Mouse (Mus musculus): ENCODE results near the gene 4930452B06Rik. TPM values are rescaled to one million over a fixed set of nuclear protein-coding genes. Genes with fewer than 3 reads are reported as not detected.

The 4930452B06Rik gene
- polyA plus RNA-seq, 1 experiment from 2014 or later, result 12.4 TPM

DNA sequence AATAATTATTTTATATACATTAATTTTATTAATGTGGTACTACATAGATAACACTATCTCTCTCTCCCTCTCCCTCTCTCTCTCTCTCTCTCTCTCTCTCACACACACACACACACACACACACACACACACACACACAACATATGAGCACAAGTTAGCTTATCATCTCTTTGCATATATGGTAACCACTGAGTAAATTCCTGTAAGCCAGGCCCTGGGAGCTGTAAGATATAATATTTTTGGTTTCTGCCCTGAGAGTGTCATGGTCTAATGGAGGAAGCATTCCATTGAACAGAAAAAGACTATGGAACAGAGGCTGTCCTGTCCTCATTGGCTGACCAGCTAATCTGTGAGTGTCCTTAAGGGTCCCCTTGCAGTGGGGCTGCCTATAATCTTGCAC is 216.7 kb downstream of the 4930452B06Rik start:
- no peaks in the 10 kb centered on the region for H3K36me3 ChIP-seq
- H3K27me3 ChIP-seq, result no peaks in the 10 kb centered on the region
- H3K4me1 ChIP-seq, result no peaks in the 10 kb centered on the region
- no peak overlapping the region for H3K4me2 ChIP-seq (replicated peaks)
- H3K4me3 ChIP-seq (replicated peaks), result no peak overlapping the region
- no peak overlapping the region for H3K27ac ChIP-seq (replicated peaks)
- H3K9ac ChIP-seq, result no peak overlapping the region
- ATAC-seq (ENCODE audit: insufficient number of reproducible peaks, low FRiP score, low TSS enrichment, low read depth), result no peak
- H3K9me3 ChIP-seq (replicated peaks), result no peaks in the 10 kb centered on the region

DNA sequence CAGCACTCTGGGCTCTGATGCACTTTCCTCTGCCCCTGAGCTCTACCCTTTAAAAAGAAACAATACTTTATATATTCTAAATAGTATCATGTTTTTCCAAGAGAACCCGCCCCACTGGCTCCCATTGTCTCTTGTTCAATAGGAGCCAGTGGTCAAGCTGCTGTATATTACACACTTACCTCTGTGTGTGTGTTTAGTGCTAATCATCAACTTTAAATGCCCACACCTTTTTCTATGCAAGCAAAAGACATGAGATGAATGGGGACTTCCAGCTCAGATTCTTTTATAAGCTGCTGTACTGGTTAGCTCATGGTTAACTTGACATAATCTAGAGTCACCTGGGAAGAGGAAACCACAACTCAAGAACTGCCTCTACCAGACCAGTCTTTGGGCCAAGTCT is 218.7 kb downstream of the 4930452B06Rik start:
- WGBS, result 86% methylated on average over 1 of the region's 1 CpGs
- no peaks in the 10 kb centered on the region for H3K36me3 ChIP-seq
- ATAC-seq (ENCODE audit: insufficient number of reproducible peaks, low FRiP score, low TSS enrichment, low read depth), result no peak

DNA sequence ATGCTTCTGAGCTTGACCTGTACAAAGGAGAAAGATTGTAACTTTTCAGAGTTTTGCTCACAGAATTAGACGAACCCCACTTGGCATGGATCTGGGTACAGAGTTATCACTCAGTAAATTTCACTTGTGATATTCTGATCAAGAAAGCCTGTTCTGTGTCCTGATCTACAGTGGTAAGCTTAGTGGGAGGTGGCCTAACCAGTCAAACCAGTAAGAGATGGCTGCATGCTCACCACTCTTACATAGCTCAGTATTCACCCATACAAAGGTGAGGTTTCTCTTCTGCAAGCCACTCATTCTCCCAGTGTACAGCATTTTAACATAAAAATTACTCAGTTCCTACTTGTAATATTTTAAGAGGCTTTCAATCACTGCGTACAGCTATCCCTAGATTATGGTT is 221.7 kb downstream of the 4930452B06Rik start:
- no peaks in the 10 kb centered on the region for H3K36me3 ChIP-seq
- no peak for ATAC-seq (ENCODE audit: insufficient number of reproducible peaks, low FRiP score, low TSS enrichment, low read depth)
- H3K4me2 ChIP-seq (replicated peaks), result no peak overlapping the region
- 69% methylated on average over 2 of the region's 2 CpGs for WGBS
- H3K4me1 ChIP-seq, result no peaks in the 10 kb centered on the region
- no peak overlapping the region for H3K9ac ChIP-seq
- no peak overlapping the region for H3K27ac ChIP-seq (replicated peaks)
- no peaks in the 10 kb centered on the region for H3K27me3 ChIP-seq
- no peak overlapping the region for H3K4me3 ChIP-seq (replicated peaks)
- H3K9me3 ChIP-seq (replicated peaks), result no peaks in the 10 kb centered on the region

More for the DNA sequence above, 218.7 kb downstream of the 4930452B06Rik start:
- Histone ChIP-seq H3K27me3 (no peaks in the 10 kb centered on the region), H3K9me3 (replicated peaks) (no peaks in the 10 kb centered on the region), H3K27ac (replicated peaks) (no peak overlapping the region), H3K4me3 (replicated peaks) (no peak overlapping the region), H3K9ac (no peak overlapping the region), H3K4me1 (no peaks in the 10 kb centered on the region), H3K4me2 (replicated peaks) (no peak overlapping the region)

DNA sequence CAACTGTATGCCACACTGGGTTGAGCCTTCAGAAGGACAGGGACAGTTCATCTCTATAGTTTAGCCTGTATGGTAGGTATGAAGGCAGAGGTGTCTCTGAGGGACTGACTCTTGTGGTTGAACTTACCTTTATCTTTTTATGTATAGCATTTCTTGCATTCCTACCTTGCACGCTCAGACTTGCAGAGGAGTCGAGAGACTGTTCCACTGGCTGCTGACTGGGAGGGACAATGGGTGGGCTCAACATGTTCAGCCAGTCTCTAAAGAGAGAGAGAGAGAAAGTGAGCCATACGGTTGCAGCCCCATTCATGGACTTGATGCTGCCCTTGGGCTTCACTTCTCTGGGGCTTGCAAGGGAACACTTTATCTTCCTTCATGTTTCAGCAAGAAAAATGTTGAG is 223.3 kb downstream of the 4930452B06Rik start:
- no peaks in the 10 kb centered on the region for H3K36me3 ChIP-seq
- H3K27me3 ChIP-seq, result no peaks in the 10 kb centered on the region
- H3K9ac ChIP-seq, result no peak overlapping the region
- H3K4me1 ChIP-seq, result no peaks in the 10 kb centered on the region
- no peak overlapping the region for H3K4me2 ChIP-seq (replicated peaks)
- no peak overlapping the region for H3K27ac ChIP-seq (replicated peaks)
- 67% methylated on average over 3 of the region's 3 CpGs for WGBS
- no peak overlapping the region for H3K4me3 ChIP-seq (replicated peaks)
- no peaks in the 10 kb centered on the region for H3K9me3 ChIP-seq (replicated peaks)
- no peak for ATAC-seq (ENCODE audit: insufficient number of reproducible peaks, low FRiP score, low TSS enrichment, low read depth)

DNA sequence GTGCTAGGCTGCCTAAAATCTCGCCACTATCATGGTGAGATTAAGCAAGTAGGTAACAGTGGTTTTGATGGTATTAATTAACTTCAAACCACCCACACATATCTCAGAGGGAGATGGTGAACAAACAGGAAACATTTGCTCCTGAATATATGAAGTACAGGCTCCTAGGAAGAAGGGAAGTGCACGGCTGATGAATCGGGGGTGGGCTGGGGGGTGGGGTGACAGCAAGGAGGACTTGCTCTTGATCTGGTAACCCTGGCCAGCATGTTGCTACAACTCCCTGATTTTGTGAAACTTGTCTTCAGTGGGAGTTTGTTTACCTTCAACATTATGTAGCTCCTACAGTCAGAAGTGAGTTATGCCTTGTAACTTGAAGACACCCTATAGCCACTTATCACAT is 224.4 kb downstream of the 4930452B06Rik start:
- ATAC-seq (ENCODE audit: insufficient number of reproducible peaks, low FRiP score, low TSS enrichment, low read depth), result no peak
- Histone ChIP-seq H3K9ac (no peak overlapping the region), H3K4me2 (replicated peaks) (no peak overlapping the region), H3K36me3 (no peaks in the 10 kb centered on the region), H3K9me3 (replicated peaks) (no peaks in the 10 kb centered on the region), H3K4me3 (replicated peaks) (no peak overlapping the region), H3K27me3 (no peaks in the 10 kb centered on the region), H3K4me1 (no peaks in the 10 kb centered on the region), H3K27ac (replicated peaks) (no peak overlapping the region)
- 43% methylated on average over 3 of the region's 3 CpGs for WGBS

DNA sequence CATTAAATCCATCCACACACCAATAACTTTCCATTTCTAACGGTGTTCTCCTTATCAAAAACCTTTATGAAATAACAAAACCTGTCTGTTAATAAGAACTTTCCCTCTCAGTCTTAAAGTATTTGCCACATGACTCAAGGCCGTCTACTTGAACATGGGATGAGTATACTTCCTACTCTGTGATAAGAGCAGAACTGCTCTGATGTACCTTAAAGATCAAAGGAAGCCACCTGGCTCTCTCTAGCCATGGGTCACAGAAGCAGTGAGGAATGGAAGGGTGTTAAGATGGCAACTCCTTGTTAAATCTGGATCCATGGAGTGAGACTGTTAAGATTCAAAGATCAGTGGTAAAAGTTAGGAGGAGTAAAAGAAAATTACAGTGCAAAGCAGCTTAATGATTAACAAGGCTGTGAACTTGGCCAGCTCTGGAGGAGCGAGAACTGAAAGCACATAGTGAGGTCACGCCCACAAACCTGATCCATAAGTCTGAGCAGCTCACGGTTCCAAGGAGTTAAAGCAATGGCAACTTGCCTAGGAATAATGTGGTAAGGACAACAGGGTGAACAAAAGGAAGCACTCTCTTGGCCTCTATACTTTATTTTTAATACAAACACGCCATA is 235.3 kb downstream of the 4930452B06Rik start:
- Histone ChIP-seq H3K36me3 (no peaks in the 10 kb centered on the region), H3K27ac (replicated peaks) (no peak overlapping the region), H3K4me1 (no peaks in the 10 kb centered on the region), H3K4me2 (replicated peaks) (no peak overlapping the region), H3K27me3 (no peaks in the 10 kb centered on the region), H3K9me3 (replicated peaks) (no peaks in the 10 kb centered on the region), H3K9ac (no peak overlapping the region), H3K4me3 (replicated peaks) (no peak overlapping the region)
- WGBS, result 74% methylated on average over 6 of the region's 6 CpGs
- ATAC-seq (ENCODE audit: insufficient number of reproducible peaks, low FRiP score, low TSS enrichment, low read depth), result no peak

DNA sequence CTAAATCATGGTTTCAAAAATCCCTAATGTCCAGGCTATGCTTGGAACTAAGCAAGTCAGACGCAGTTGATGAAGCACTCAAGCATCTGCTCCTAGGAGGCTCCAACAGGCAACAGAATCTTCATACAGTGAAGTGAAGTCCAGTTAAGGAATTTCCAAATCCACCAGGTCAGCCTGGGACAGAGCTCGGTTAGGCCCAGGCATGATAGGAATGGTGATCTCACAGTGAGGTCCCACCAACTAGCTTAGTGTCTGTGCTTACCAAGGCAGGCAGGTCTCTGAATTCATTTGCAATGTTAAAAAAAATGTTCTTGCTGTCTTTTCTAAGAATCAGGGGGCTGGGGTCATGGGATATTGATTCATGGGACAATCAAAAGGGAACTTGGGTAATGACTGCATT is 236.3 kb downstream of the 4930452B06Rik start:
- Histone ChIP-seq H3K4me1 (no peaks in the 10 kb centered on the region), H3K27me3 (no peaks in the 10 kb centered on the region), H3K9ac (no peak overlapping the region), H3K36me3 (no peaks in the 10 kb centered on the region), H3K4me2 (replicated peaks) (no peak overlapping the region), H3K27ac (replicated peaks) (no peak overlapping the region), H3K4me3 (replicated peaks) (no peak overlapping the region), H3K9me3 (replicated peaks) (no peaks in the 10 kb centered on the region)
- ATAC-seq (ENCODE audit: insufficient number of reproducible peaks, low FRiP score, low TSS enrichment, low read depth), result no peak
- WGBS, result 82% methylated on average over 2 of the region's 2 CpGs

DNA sequence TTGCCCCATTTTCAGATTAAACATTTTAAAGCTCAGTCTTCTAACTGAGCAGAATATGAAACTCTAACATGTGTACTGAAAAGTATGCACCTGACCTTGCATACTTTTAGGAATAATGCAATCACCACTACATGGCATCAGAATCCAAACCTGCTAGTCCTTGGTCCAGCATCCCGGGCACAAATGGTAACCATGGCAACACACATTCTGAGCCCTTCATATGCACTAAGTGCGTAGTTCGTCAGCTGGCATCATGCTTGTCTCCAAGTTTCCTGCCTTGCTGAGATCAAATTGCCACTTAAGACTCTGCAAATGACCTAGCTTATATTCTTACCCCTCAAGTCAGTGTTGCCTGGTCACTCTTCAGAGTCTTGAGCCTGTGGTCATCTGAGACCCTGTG is 243.2 kb downstream of the 4930452B06Rik start:
- no peak overlapping the region for H3K27ac ChIP-seq (replicated peaks)
- no peaks in the 10 kb centered on the region for H3K27me3 ChIP-seq
- H3K4me1 ChIP-seq, result peaks cover 7% of the 10 kb centered on the region; the same call in 1 of the 2 replicates
- WGBS, result 74% methylated on average over 3 of the region's 3 CpGs
- ATAC-seq (ENCODE audit: insufficient number of reproducible peaks, low FRiP score, low TSS enrichment, low read depth), result no peak
- no peak overlapping the region for H3K4me3 ChIP-seq (replicated peaks)
- no peak overlapping the region for H3K4me2 ChIP-seq (replicated peaks)
- no peaks in the 10 kb centered on the region for H3K9me3 ChIP-seq (replicated peaks)
- H3K9ac ChIP-seq, result no peak overlapping the region
- no peaks in the 10 kb centered on the region for H3K36me3 ChIP-seq

DNA sequence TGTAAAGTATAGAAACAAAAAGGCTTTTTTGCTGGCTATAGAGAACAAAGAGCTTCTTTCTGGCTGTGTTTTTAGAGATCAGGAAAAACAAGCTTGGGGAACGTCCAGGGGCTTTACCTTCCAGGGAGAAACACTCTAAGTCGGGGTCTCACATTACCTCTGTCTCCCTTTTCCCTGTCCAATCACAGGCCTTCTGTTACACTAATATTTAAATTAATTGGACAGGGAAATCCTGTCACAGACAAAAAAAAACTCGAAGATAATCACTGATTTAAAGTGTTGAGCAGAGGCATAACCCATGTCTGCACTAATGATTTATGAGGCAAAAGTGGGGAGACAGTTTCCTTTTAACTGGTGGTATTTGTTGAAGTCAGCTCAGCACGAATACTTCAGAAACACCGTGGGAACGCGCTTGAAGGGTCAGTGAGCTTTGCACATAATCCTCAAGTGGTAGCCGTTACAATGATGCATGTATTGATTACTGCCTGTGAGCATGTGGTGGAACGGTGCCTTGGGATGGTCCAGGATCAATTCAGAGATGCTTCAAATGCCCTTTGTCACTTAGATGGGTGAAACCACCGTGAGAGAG is 244.7 kb downstream of the 4930452B06Rik start:
- no peaks in the 10 kb centered on the region for H3K36me3 ChIP-seq
- ATAC-seq (ENCODE audit: insufficient number of reproducible peaks, low FRiP score, low TSS enrichment, low read depth), result no peak
- H3K27me3 ChIP-seq, result no peaks in the 10 kb centered on the region
- no peak overlapping the region for H3K4me2 ChIP-seq (replicated peaks)
- no peaks in the 10 kb centered on the region for H3K9me3 ChIP-seq (replicated peaks)
- no peak overlapping the region for H3K27ac ChIP-seq (replicated peaks)
- no peak overlapping the region for H3K9ac ChIP-seq
- H3K4me3 ChIP-seq (replicated peaks), result no peak overlapping the region
- H3K4me1 ChIP-seq, result peaks cover 7% of the 10 kb centered on the region; the same call in 1 of the 2 replicates
- WGBS, result 20% methylated on average over 10 of the region's 10 CpGs

DNA sequence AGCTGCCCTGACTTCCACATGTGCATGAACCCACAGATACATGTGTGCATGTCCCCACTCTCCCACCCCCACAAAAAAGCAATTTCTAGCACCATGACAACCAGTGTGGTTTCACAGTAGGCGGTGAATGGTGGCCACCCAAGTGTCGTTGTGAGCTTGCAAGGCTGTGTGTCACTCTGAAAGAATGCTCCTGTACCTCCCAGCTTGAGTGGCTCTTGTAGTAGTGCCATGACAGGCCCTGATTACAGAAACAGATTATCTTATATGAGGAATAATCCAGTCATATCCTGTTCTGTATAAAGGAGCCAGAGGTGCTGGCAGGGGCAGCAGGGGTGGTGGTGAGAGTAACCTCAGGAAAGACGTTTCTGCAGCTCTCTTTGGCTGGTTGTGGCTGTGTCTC is 247.4 kb downstream of the 4930452B06Rik start:
- Histone ChIP-seq H3K9ac (no peak overlapping the region), H3K4me2 (replicated peaks) (no peak overlapping the region), H3K36me3 (no peaks in the 10 kb centered on the region), H3K27ac (replicated peaks) (no peak overlapping the region), H3K27me3 (no peaks in the 10 kb centered on the region), H3K4me1 (peaks cover 7% of the 10 kb centered on the region; the same call in 1 of the 2 replicates), H3K9me3 (replicated peaks) (no peaks in the 10 kb centered on the region), H3K4me3 (replicated peaks) (no peak overlapping the region)
- ATAC-seq (ENCODE audit: insufficient number of reproducible peaks, low FRiP score, low TSS enrichment, low read depth), result no peak
- 41% methylated on average over 3 of the region's 3 CpGs for WGBS

DNA sequence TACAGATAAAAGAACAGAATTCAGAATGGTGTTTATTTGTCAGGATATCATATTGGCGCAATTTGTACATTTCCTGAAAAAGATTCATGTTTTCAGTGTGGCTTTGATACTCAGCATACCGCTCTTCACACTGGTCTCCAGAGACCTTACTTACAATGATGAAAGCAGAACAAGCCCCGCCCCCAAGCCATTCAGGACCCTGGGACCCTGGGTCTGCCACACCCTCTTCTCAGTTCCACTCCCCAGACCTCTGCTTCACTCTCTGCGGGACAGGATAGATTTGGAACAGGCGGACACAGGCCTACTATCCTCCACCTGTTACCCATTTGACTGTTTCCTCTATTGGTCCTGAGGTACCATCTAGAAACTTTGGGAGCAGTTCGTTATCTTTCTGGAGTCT is 260.1 kb downstream of the 4930452B06Rik start:
- Histone ChIP-seq H3K9ac (no peak overlapping the region), H3K4me1 (no peaks in the 10 kb centered on the region), H3K4me2 (replicated peaks) (no peak overlapping the region), H3K4me3 (replicated peaks) (no peak overlapping the region), H3K27me3 (no peaks in the 10 kb centered on the region), H3K27ac (replicated peaks) (no peak overlapping the region), H3K36me3 (no peaks in the 10 kb centered on the region), H3K9me3 (replicated peaks) (no peaks in the 10 kb centered on the region)
- 61% methylated on average over 6 of the region's 6 CpGs for WGBS
- ATAC-seq (ENCODE audit: insufficient number of reproducible peaks, low FRiP score, low TSS enrichment, low read depth), result no peak

DNA sequence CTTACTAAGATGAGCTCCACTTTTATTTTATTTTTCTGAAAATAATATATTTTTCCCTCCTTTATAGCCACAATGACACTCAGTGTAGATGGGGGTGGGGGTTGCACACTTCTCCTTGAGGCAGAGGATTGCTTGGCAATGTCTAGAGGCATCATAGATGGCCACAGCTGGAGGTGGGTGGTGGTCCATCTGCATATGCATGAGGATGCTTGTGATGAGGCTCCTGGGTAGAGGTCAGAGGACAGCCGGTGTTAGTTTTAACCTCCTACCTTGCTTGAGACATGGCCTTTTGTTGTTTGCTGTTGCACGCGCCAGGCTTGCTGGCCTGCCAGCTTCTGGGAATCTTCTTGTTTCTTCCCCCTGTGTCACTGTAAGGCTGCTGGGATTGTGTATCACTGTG is 262.7 kb downstream of the 4930452B06Rik start:
- H3K9me3 ChIP-seq (replicated peaks), result no peaks in the 10 kb centered on the region
- no peaks in the 10 kb centered on the region for H3K36me3 ChIP-seq
- no peaks in the 10 kb centered on the region for H3K27me3 ChIP-seq
- H3K27ac ChIP-seq (replicated peaks), result no peak overlapping the region
- no peak for ATAC-seq (ENCODE audit: insufficient number of reproducible peaks, low FRiP score, low TSS enrichment, low read depth)
- H3K4me2 ChIP-seq (replicated peaks), result no peak overlapping the region
- WGBS, result 86% methylated on average over 3 of the region's 3 CpGs
- H3K4me3 ChIP-seq (replicated peaks), result no peak overlapping the region
- no peak overlapping the region for H3K9ac ChIP-seq
- H3K4me1 ChIP-seq, result no peaks in the 10 kb centered on the region
